Comparison of ENCODE assay signal across 8 mouse cellular contexts in the genomic region with DNA sequence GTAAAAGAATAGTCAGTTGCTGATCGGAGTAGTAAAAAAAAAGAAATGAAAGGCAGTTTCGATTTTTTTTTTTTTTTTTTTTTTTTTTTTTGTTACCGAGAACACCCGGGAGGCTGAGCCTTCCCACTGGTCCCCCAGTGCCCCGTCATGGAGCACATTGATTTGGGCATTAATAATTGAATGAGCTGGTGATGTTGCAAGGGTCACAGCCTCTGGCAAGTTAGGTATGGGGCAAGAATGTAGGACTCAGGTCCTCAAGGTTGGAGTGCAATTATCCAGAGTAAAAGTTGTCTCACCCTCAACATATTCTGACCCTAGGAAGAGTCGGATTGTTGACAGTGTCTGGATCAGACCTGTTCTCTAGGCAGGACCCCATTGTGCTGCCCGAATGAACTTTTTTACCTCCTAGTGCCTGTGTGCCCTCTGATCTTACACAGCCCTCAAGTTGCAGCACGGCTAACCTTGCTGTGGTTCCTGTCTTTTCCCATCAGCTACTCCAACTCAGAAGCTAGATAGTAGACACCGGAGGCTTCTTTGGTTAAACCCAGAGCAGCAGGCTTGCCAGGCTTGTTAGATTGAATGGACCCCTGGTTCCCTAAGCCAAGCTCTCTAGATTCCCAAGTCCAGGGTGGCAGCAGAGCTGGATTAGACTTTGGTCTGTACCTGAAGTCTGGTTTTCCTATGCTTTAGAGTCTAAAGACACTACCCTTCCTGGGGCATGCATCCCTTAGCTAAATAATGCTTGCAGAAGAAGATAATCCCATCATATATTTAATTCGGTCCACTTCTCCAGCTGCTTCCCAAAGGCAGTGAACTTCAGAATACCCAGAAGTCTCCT. TPM values are rescaled to one million over a fixed set of nuclear protein-coding genes. Genes with fewer than 3 reads are reported as not detected.
DNase-seq lines count a peak whose midpoint lies in the region; ATAC-seq and TF ChIP-seq lines count a peak whose summit lies in the region.

No protein-coding gene starts in this region.

- no peaks in the 10 kb centered on the region for H3K36me3 ChIP-seq in heart, adult 2 months (ENCODE audit: control insufficient read depth, insufficient read depth, low read length)
- H3K36me3 ChIP-seq in hindbrain, postnatal 0 days (ENCODE audit: insufficient read depth, low read length): no peaks in the 10 kb centered on the region
- no peaks in the 10 kb centered on the region for H3K36me3 ChIP-seq in midbrain, embryonic 12.5 days

- peak overlapping the region; percentile 62 for H3K4me3 ChIP-seq in heart, adult 2 months
- peak overlapping the region; percentile 71 for H3K4me3 ChIP-seq in brown adipose tissue, adult 24 weeks (ENCODE audit: insufficient read depth, low read depth, low read length)
- H3K4me3 ChIP-seq in hindbrain, postnatal 0 days (ENCODE audit: low read length): peak overlapping the region; percentile 58
- peak overlapping the region; percentile 61; the same call in 1 of the 2 replicates for H3K4me3 ChIP-seq in midbrain, embryonic 12.5 days

- 52% methylated on average over 10 of the region's 10 CpGs for WGBS in heart, adult 2 months
- 33% methylated on average over 10 of the region's 10 CpGs for whole genome bisulfite sequencing in hindbrain, postnatal 0 days
- WGBS in midbrain, embryonic 12.5 days: 24% methylated on average over 9 of the region's 10 CpGs

- H3K4me1 ChIP-seq in heart, adult 2 months (ENCODE audit: control insufficient read depth, insufficient read depth, low read length): peaks cover 7% of the 10 kb centered on the region
- no peaks in the 10 kb centered on the region for H3K4me1 ChIP-seq in brown adipose tissue, adult 24 weeks (ENCODE audit: control insufficient read depth, insufficient read depth, insufficient read length, low read length)
- peaks cover 17% of the 10 kb centered on the region; the same call in 1 of the 2 replicates for H3K4me1 ChIP-seq in hindbrain, postnatal 0 days (ENCODE audit: insufficient read depth, low read length)
- peaks cover 26% of the 10 kb centered on the region for H3K4me1 ChIP-seq in midbrain, embryonic 12.5 days

- no peak for TF ChIP-seq POLR2A in heart, adult 2 months (IDR thresholded peaks at IDR 0.05; ENCODE audit: insufficient read depth, low read depth, low read length)

- TF ChIP-seq CTCF in heart, adult 2 months (IDR thresholded peaks at IDR 0.05): no peak
- TF ChIP-seq CTCF in hindbrain, postnatal 0 days (IDR thresholded peaks at IDR 0.05; ENCODE audit: low read depth): no peak

- no peak for TF ChIP-seq EP300 in heart, adult 2 months (IDR thresholded peaks at IDR 0.05; ENCODE audit: insufficient read depth, low read depth, low read length)

- no peaks in the 10 kb centered on the region for H3K79me2 ChIP-seq in heart, adult 2 months (replicated peaks; ENCODE audit: control insufficient read depth, insufficient read depth, low read length)

- peak overlapping the region; percentile 86 for H3K9ac ChIP-seq in heart, adult 2 months (ENCODE audit: low read depth, low read length)
- H3K9ac ChIP-seq in hindbrain, postnatal 0 days (replicated peaks; ENCODE audit: low read length): peak overlapping the region; percentile 56
- no peak overlapping the region for H3K9ac ChIP-seq in midbrain, embryonic 12.5 days (replicated peaks)

- intact Hi-C loops in heart, adult 2 months (cut with DNase I): loop anchor here (5.0 kb wide), 6 partner anchors 203 to 747 kb away; no protein-coding TSS in a partner anchor
- intact Hi-C loops in heart, postnatal 36 days (cut with DNase I): loop anchor here (2.0 to 5.0 kb wide), 9 partner anchors 157 to 587 kb away; no protein-coding TSS in a partner anchor

- no peaks in the 10 kb centered on the region for H3K27me3 ChIP-seq in heart, adult 2 months (ENCODE audit: control insufficient read depth, insufficient read depth, low read length)
- H3K27me3 ChIP-seq in hindbrain, postnatal 0 days (ENCODE audit: insufficient read depth, low read length): peaks cover 13% of the 10 kb centered on the region; the same call in 1 of the 2 replicates
- H3K27me3 ChIP-seq in midbrain, embryonic 12.5 days: peaks cover 87% of the 10 kb centered on the region

- no peaks in the 10 kb centered on the region for H3K9me3 ChIP-seq in hindbrain, postnatal 0 days (ENCODE audit: low read length)
- H3K9me3 ChIP-seq in midbrain, embryonic 12.5 days: no peaks in the 10 kb centered on the region

- ATAC-seq in hindbrain, postnatal 0 days: no peak
- ATAC-seq in midbrain, embryonic 12.5 days (ENCODE audit: low FRiP score, low read depth): no peak
- ATAC-seq in erythroid progenitor cell, adult 5-6 weeks (replicated peaks; ENCODE audit: low FRiP score, poor library complexity, severe bottlenecking): no peak
- ATAC-seq in frontal cortex, adult (ENCODE audit: low TSS enrichment): no peak

- DNase-seq in heart, adult 2 months: no peak
- DNase-seq in heart, postnatal 36 days: no peak
- DNase-seq in hindbrain, postnatal 0 days (ENCODE audit: low spot score): no peak
- no peak for DNase-seq in spleen, postnatal 10 days (ENCODE audit: low spot score in 2 of 2)

- peak overlapping the region; percentile 91 for H3K4me2 ChIP-seq in hindbrain, postnatal 0 days (ENCODE audit: low read depth, low read length)
- peak overlapping the region; percentile 92 for H3K4me2 ChIP-seq in midbrain, embryonic 12.5 days (replicated peaks)

- peak overlapping the region; percentile 96 for H3K27ac ChIP-seq in heart, adult 2 months
- H3K27ac ChIP-seq in brown adipose tissue, adult 24 weeks (replicated peaks; ENCODE audit: low read depth, low read length): peak overlapping the region; percentile 66
- 0 out of 2 replicates have a peak overlapping the region, but pooled peaks have one; percentile 48 for H3K27ac ChIP-seq in hindbrain, postnatal 0 days
- H3K27ac ChIP-seq in midbrain, embryonic 12.5 days (replicated peaks): no peak overlapping the region

RNA-seq across cellular contexts. Expression of a gene that starts 1.8 kb away (rescaled TPM):
- 100 to 1,000 TPM in 1 of 2 experiments, 10 to 100 TPM in 1; 97.9 to 116 TPM for total RNA-seq in heart, adult 2 months (2021)
- 101 and 166 TPM in 2 replicates for polyA plus RNA-seq in heart, adult 2 months (2012; rRNA removed)
- 100 to 1,000 TPM in 1 of 2 experiments, 10 to 100 TPM in 1; 99.5 to 115 TPM for total RNA-seq in heart, postnatal 36 days (2021)
- 42.8 and 46.0 TPM in 2 replicates for polyA plus RNA-seq in brown adipose tissue, adult 24 weeks (2012; ENCODE audit: insufficient read depth, insufficient read length, missing spikeins)
- 39.2 and 40.3 TPM in 2 replicates for total RNA-seq in hindbrain, postnatal 0 days (2014; rRNA removed)
- polyA plus RNA-seq in hindbrain, postnatal 0 days (2015; fragmentation: Nextera tagmentation; extraction: Ambion mirVana): 90.9 and 92.2 TPM in 2 replicates
- polyA plus RNA-seq in midbrain, embryonic 12.5 days (2016; fragmentation: Nextera tagmentation; extraction: Ambion mirVana): 75.0 and 111 TPM in 2 replicates
- 29.9 and 55.8 TPM in 2 replicates for total RNA-seq in erythroid progenitor cell, adult 5-6 weeks (2015; ENCODE audit: low replicate concordance)
- total RNA-seq in erythroid progenitor cell, adult 5-6 weeks (2017; ENCODE audit: low replicate concordance): 24.8 and 25.4 TPM in 2 replicates
